ENCODE assay signal across 8 mouse cellular contexts in the genomic region with DNA sequence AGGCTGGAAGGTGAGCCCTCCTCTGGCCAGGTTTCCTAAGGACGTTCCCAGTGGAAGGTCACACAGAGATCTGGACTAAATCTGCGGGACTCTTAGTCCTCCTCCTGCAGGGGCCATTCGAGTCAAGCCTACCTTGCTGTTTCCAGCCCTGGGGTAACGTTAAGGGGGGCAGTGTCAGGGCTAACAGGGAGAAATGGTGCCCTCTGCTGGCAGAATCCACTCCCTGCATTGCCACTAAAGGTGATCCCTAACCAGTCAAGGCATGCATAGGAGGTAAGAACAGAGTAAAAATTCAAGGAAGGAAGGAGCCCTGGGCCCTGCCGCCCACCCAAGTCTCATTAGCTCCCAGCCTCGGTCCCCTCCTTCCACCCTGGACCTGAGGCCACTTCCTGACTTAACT. TPM values are rescaled to one million over a fixed set of nuclear protein-coding genes. Genes with fewer than 3 reads are reported as not detected.
A peak's percentile ranks its signal among the peaks of the same experiment; 100 is the strongest.
DNase-seq lines count a peak whose midpoint lies in the region; ATAC-seq and TF ChIP-seq lines count a peak whose summit lies in the region.

No protein-coding gene starts in this region.

- no peak overlapping the region for H3K4me3 ChIP-seq in embryonic facial prominence, embryonic 10.5 days
- H3K4me3 ChIP-seq in heart, postnatal 0 days (ENCODE audit: low read depth, low read length): no peak overlapping the region
- H3K4me3 ChIP-seq in lung, embryonic 14.5 days (ENCODE audit: low read depth, low read length): no peak overlapping the region

- H3K9ac ChIP-seq in heart, postnatal 0 days (replicated peaks; ENCODE audit: low read depth, low read length): no peak overlapping the region
- H3K9ac ChIP-seq in lung, embryonic 14.5 days: no peak overlapping the region

- 0 out of 2 replicates have a peak, but pooled peaks cover 10% of the 10 kb centered on the region for H3K27me3 ChIP-seq in embryonic facial prominence, embryonic 10.5 days (replicated peaks; ENCODE audit: low read depth, poor library complexity, severe bottlenecking)
- no peaks in the 10 kb centered on the region for H3K27me3 ChIP-seq in heart, postnatal 0 days (ENCODE audit: control insufficient read depth, insufficient read depth, low read length)
- H3K27me3 ChIP-seq in lung, embryonic 14.5 days (ENCODE audit: insufficient read depth, low read length): no peaks in the 10 kb centered on the region

- WGBS in embryonic facial prominence, embryonic 10.5 days: 5% methylated on average over 6 of the region's 6 CpGs
- WGBS in heart, postnatal 0 days: 3% methylated on average over 6 of the region's 6 CpGs
- WGBS in lung, embryonic 14.5 days: under 1% methylated on average over 6 of the region's 6 CpGs

- H3K4me1 ChIP-seq in embryonic facial prominence, embryonic 10.5 days: peaks cover 42% of the 10 kb centered on the region
- H3K4me1 ChIP-seq in heart, postnatal 0 days (ENCODE audit: control insufficient read depth, insufficient read depth): peaks cover 5% of the 10 kb centered on the region; the same call in 1 of the 2 replicates
- H3K4me1 ChIP-seq in lung, embryonic 14.5 days (ENCODE audit: insufficient read depth): peaks cover 5% of the 10 kb centered on the region; the same call in 1 of the 2 replicates

- TF ChIP-seq EP300 in heart, postnatal 0 days (IDR thresholded peaks at IDR 0.05; ENCODE audit: low read depth): no peak

- peak; percentile 41 for ATAC-seq in CD4-positive, CD25-positive, alpha-beta regulatory T cell, adult 4 months
- ATAC-seq in heart, postnatal 0 days (ENCODE audit: insufficient read depth, low read depth): peak; percentile 47
- peak; percentile 48 for ATAC-seq in lung, embryonic 14.5 days (ENCODE audit: insufficient read depth)

- H3K9me3 ChIP-seq in embryonic facial prominence, embryonic 10.5 days: no peaks in the 10 kb centered on the region
- H3K9me3 ChIP-seq in heart, postnatal 0 days (replicated peaks; ENCODE audit: control insufficient read depth, low read length): no peaks in the 10 kb centered on the region
- no peaks in the 10 kb centered on the region for H3K9me3 ChIP-seq in lung, embryonic 14.5 days (ENCODE audit: low read depth, low read length)

- peaks cover 16% of the 10 kb centered on the region for H3K36me3 ChIP-seq in embryonic facial prominence, embryonic 10.5 days (replicated peaks)
- peaks cover 15% of the 10 kb centered on the region for H3K36me3 ChIP-seq in heart, postnatal 0 days (replicated peaks; ENCODE audit: control insufficient read depth, insufficient read depth, low read length)
- 0 out of 2 replicates have a peak, but pooled peaks cover under 1% of the 10 kb centered on the region for H3K36me3 ChIP-seq in lung, embryonic 14.5 days (ENCODE audit: insufficient read depth)

- TF ChIP-seq CTCF in heart, postnatal 0 days (IDR thresholded peaks at IDR 0.05; ENCODE audit: low read depth): peak; percentile 94
- TF ChIP-seq CTCF in lung, embryonic 14.5 days (IDR thresholded peaks at IDR 0.05; ENCODE audit: low read depth): peak; percentile 96

- H3K4me2 ChIP-seq in heart, postnatal 0 days (ENCODE audit: low read depth, low read length): no peak overlapping the region
- no peak overlapping the region for H3K4me2 ChIP-seq in lung, embryonic 14.5 days

- DNase-seq in adrenal gland, postnatal 36 days: peak; percentile 82 to 87
- DNase-seq in embryonic facial prominence, embryonic 10.5 days (ENCODE audit: low spot score): peak; percentile 83
- peak; percentile 70 for DNase-seq in heart, postnatal 0 days (ENCODE audit: low spot score)
- DNase-seq in layer of hippocampus, adult 11-12 months (ENCODE audit: low spot score): peak; percentile 84
- peak; percentile 90 for DNase-seq in lung, embryonic 14.5 days
- peak; percentile 77 for DNase-seq in ovary, postnatal 14 days (ENCODE audit: low spot score)
- peak; percentile 78 for DNase-seq in thymus, postnatal 25 days

- H3K27ac ChIP-seq in embryonic facial prominence, embryonic 10.5 days (replicated peaks): no peak overlapping the region
- no peak overlapping the region for H3K27ac ChIP-seq in heart, postnatal 0 days (ENCODE audit: low read depth)
- no peak overlapping the region for H3K27ac ChIP-seq in lung, embryonic 14.5 days (ENCODE audit: low read depth)

RNA-seq across cellular contexts. Expression of a gene that starts 15.0 kb away (rescaled TPM):
- polyA plus RNA-seq in CD4-positive, CD25-positive, alpha-beta regulatory T cell, adult 4 months (2017; shearing (Covaris generic)): 10 to 100 TPM; 19.6 to 28.1 TPM
- 1 to 10 TPM in 1 of 2 experiments, under 1 TPM in 1; 0.66 to 1.4 TPM for total RNA-seq in adrenal gland, postnatal 36 days (2021)
- polyA plus RNA-seq in embryonic facial prominence, embryonic 10.5 days (2016; fragmentation: Nextera tagmentation; extraction: Ambion mirVana): 19.3 and 20.5 TPM in 2 replicates
- 4.8 and 12.6 TPM in 2 replicates for total RNA-seq in heart, postnatal 0 days (2014; rRNA removed; ENCODE audit: low replicate concordance)
- polyA plus RNA-seq in heart, postnatal 0 days (2015; fragmentation: Nextera tagmentation; extraction: Ambion mirVana): 3.8 and 4.4 TPM in 2 replicates
- polyA plus RNA-seq in lung, embryonic 14.5 days (2014; fragmentation: Nextera tagmentation; extraction: Ambion mirVana): 35.6 and 36.7 TPM in 2 replicates

RNA-seq across cellular contexts. Expression of a gene that starts 25.7 kb away (rescaled TPM):
- polyA plus RNA-seq in CD4-positive, CD25-positive, alpha-beta regulatory T cell, adult 4 months (2017; shearing (Covaris generic)): 1 to 10 TPM; 1.2 to 3.5 TPM
- 1 to 10 TPM; 8.0 to 9.6 TPM for total RNA-seq in adrenal gland, postnatal 36 days (2021)
- 20.7 and 21.2 TPM in 2 replicates for polyA plus RNA-seq in embryonic facial prominence, embryonic 10.5 days (2016; fragmentation: Nextera tagmentation; extraction: Ambion mirVana)
- total RNA-seq in heart, postnatal 0 days (2014; rRNA removed; ENCODE audit: low replicate concordance): 21.1 and 27.1 TPM in 2 replicates
- 12.9 and 14.6 TPM in 2 replicates for polyA plus RNA-seq in heart, postnatal 0 days (2015; fragmentation: Nextera tagmentation; extraction: Ambion mirVana)
- 13.2 and 14.9 TPM in 2 replicates for polyA plus RNA-seq in lung, embryonic 14.5 days (2014; fragmentation: Nextera tagmentation; extraction: Ambion mirVana)

RNA-seq across cellular contexts. Expression of a gene that starts 34.7 kb away (rescaled TPM):
- polyA plus RNA-seq in CD4-positive, CD25-positive, alpha-beta regulatory T cell, adult 4 months (2017; shearing (Covaris generic)): not detected
- total RNA-seq in adrenal gland, postnatal 36 days (2021): 1 to 10 TPM; 1.7 to 2.3 TPM
- 1.0 and 1.5 TPM in 2 replicates for polyA plus RNA-seq in embryonic facial prominence, embryonic 10.5 days (2016; fragmentation: Nextera tagmentation; extraction: Ambion mirVana)
- 5.0 TPM in 1 of 2 replicates, not detected in the other for total RNA-seq in heart, postnatal 0 days (2014; rRNA removed; ENCODE audit: low replicate concordance)
- polyA plus RNA-seq in heart, postnatal 0 days (2015; fragmentation: Nextera tagmentation; extraction: Ambion mirVana): 0.15 and 0.21 TPM in 2 replicates
- polyA plus RNA-seq in lung, embryonic 14.5 days (2014; fragmentation: Nextera tagmentation; extraction: Ambion mirVana): 1.0 and 1.1 TPM in 2 replicates
